Mouse (Mus musculus): ENCODE data around the gene Ubqln5.

DNA sequence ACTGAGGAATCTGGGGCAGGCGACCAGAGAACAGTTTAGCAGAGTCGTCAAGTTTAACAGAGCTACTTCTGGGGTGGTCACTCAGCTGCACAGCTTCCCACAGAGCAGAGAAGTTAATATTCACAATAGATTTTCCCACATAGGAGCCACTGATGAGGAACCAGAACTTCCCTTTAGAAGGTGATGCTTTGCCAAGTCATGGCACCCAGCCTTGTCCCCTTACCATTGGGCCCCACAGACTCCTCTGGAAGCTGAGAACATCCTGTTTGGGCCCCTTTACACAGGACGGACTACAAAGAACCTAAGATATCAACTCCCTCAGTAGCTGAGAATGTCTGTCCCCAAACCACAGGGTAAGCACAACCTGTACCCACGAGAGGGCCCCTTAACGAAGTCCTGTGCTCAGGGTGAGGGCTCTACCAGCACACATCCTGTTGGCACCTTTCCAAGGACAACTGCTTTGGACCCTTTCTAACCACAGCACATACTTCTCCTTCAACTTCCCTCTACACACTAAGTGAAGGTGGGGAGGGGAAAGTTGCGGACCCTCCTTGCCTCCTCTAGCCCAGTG, 40.1 kb upstream of the Ubqln5 start:
- TF ChIP-seq CTCF (IDR thresholded peaks at IDR 0.05; ENCODE audit: insufficient read depth, low read depth, low read length) = no peak
- no peak for TF ChIP-seq POLR2A (IDR thresholded peaks at IDR 0.05; ENCODE audit: insufficient read depth, low read depth, low read length)
